Mouse (Mus musculus) intestine, postnatal 0 days (tissue): Measurements from ENCODE around the gene Herpud1. TPM values are rescaled to one million over a fixed set of nuclear protein-coding genes. Genes with fewer than 3 reads are reported as not detected.
A peak's percentile ranks its signal among the peaks of the same experiment; 100 is the strongest.

Source experiments
- ATAC-seq: fragments of 200-750 bp; cut with Nextera tagmentation; 2 replicates; pipeline ENCODE4 v1.8.0; 2017; ENCODE audit warnings: mild to moderate bottlenecking, moderate TSS enrichment, moderate library complexity
- H3K27ac ChIP-seq: fragments of 300-500 bp; sonication (generic); 2 replicates; pipeline ENCODE4 v1.5.1; 2014; ENCODE audit warnings: mild to moderate bottlenecking, low read depth, low read length, moderate library complexity
- H3K27me3 ChIP-seq: fragments of 300-500 bp; sonication (generic); replicated peaks from 2 replicates; pipeline ENCODE4 v1.6.1; 2014; ENCODE audit warnings: low read length, mixed read lengths; ENCODE audit not compliant: control insufficient read depth, insufficient read depth
- H3K36me3 ChIP-seq: fragments of 300-500 bp; sonication (generic); 2 replicates; pipeline ENCODE4 v1.6.1; 2014; ENCODE audit warnings: mild to moderate bottlenecking, moderate library complexity; ENCODE audit not compliant: control insufficient read depth, insufficient read depth
- H3K4me1 ChIP-seq: fragments of 300-500 bp; sonication (generic); replicated peaks from 2 replicates; pipeline ENCODE4 v1.6.1; 2014; ENCODE audit warnings: antibody characterized with exemption, low read length, mixed read lengths; ENCODE audit not compliant: control insufficient read depth, insufficient read depth
- H3K4me2 ChIP-seq: fragments of 300-500 bp; sonication (generic); replicated peaks from 2 replicates; pipeline ENCODE4 v1.6.1; 2014; ENCODE audit warnings: low read depth, mild to moderate bottlenecking, moderate library complexity
- H3K4me3 ChIP-seq: fragments of 300-500 bp; sonication (generic); 2 replicates; pipeline ENCODE4 v1.5.1; 2014; ENCODE audit warnings: low read depth, low read length
- H3K9ac ChIP-seq: fragments of 300-500 bp; sonication (generic); 2 replicates; pipeline ENCODE4 v1.6.1; 2014; ENCODE audit warnings: mild to moderate bottlenecking, low read depth, low read length
- H3K9me3 ChIP-seq: fragments of 300-500 bp; sonication (generic); 2 replicates; pipeline ENCODE4 v1.6.1; 2016; ENCODE audit warnings: mixed run types; ENCODE audit not compliant: control insufficient read depth
- CTCF ChIP-seq: sonication (generic); IDR thresholded peaks from 2 replicates; pipeline ENCODE4 v1.5.1; 2016; ENCODE audit warnings: low read depth, mild to moderate bottlenecking, control low read depth, antibody characterized with exemption, moderate library complexity
- WGBS: fragments of 180-500 bp; shearing (Covaris S2); extraction: QIAGEN DNeasy Blood & Tissue Kit; methylation state at CpG from one replicate; pipeline ENCODE4 v1.1.7; 2014; 5-methylcytosine and 5-hydroxymethylcytosine counted together
- polyA plus RNA-seq: library from polyadenylated mRNA; unstranded; fragments of >200 nt; fragmentation: Nextera tagmentation; extraction: Ambion mirVana; gene quantifications from 2 replicates; pipeline ENCODE4 v1.2.1, GENCODE M21; 2015

Gene Herpud1
- polyA plus RNA-seq, 1 experiment from 2014 or later = 154 TPM

- H3K27me3 ChIP-seq = no peaks in the 10 kb centered on the region
- no peak overlapping the region for H3K27ac ChIP-seq
- TF ChIP-seq CTCF = no peak
- 85% methylated on average over 9 of the region's 9 CpGs for WGBS
- no peak for ATAC-seq
- no peaks in the 10 kb centered on the region for H3K36me3 ChIP-seq
- H3K9ac ChIP-seq = no peak overlapping the region
- H3K4me2 ChIP-seq = no peak overlapping the region
- H3K4me3 ChIP-seq = no peak overlapping the region
- H3K9me3 ChIP-seq = no peaks in the 10 kb centered on the region
- peaks cover 23% of the 10 kb centered on the region for H3K4me1 ChIP-seq
These were observed 20.7 kb upstream of the Herpud1 start for GRCm38 (mm10) chr8:94365410-94365981.

DNA sequence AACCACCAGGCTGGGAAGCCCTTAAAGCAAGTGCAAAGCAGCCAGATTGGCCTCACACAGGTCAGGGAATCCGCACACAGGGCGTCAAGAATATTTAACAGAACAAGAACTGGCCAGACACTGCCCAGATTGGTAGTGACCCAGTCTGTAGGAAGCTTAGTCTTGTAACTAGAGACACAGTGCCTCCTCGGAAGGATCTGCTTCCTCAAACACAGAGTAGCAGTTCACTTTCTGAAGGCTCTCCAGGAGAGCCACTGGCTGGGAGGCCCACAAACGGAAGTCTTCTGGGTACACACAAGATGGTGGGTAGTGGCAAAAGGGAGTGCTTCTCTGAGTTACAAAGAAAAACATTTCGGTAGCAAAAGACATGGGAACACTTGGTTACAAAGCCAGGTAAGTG is 15.4 kb upstream of the Herpud1 start:
- TF ChIP-seq CTCF = no peak
- Histone ChIP-seq H3K9me3 (no peaks in the 10 kb centered on the region), H3K9ac (no peak overlapping the region), H3K27me3 (no peaks in the 10 kb centered on the region), H3K36me3 (no peaks in the 10 kb centered on the region), H3K27ac (no peak overlapping the region), H3K4me1 (no peaks in the 10 kb centered on the region), H3K4me3 (no peak overlapping the region), H3K4me2 (no peak overlapping the region)
- no peak for ATAC-seq
- 90% methylated on average over 5 of the region's 5 CpGs for WGBS

DNA sequence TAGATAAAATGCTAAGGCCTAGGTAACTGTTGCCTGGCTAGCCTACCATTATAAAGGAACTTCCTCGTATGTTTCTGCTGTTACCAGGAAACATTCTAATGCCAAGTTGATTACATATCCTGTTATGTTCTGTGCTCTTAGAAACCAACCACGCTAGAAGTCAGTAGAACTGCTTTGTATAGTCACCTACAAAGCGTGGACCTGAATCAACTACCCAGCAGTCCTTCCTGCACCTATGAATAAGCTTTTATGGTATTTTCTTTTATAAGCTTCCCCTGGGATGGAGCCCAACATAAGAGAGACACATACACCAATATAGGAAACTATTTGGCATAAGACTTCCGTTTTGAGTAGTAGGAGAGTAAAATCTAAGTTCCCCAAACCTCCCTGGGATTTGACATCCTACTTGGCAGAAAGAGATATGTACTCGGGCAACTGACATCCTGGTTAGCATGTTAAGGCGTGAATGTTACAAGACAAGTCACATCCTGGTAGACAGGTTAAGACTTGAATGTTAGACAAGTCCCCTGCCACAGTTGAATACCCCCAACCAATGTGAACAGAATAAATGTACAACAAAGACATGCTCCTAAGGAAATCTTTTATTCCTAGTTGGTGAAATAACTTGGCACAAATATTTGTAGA is 13.2 kb upstream of the Herpud1 start:
- no peak overlapping the region for H3K27ac ChIP-seq
- ATAC-seq = no peak
- no peak overlapping the region for H3K9ac ChIP-seq
- no peaks in the 10 kb centered on the region for H3K9me3 ChIP-seq
- WGBS = 72% methylated on average over 6 of the region's 6 CpGs
- 0 out of 2 replicates have a peak, but pooled peaks cover 7% of the 10 kb centered on the region for H3K4me1 ChIP-seq
- no peak for TF ChIP-seq CTCF
- no peak overlapping the region for H3K4me3 ChIP-seq
- H3K4me2 ChIP-seq = no peak overlapping the region
- H3K36me3 ChIP-seq = no peaks in the 10 kb centered on the region
- H3K27me3 ChIP-seq = no peaks in the 10 kb centered on the region

DNA sequence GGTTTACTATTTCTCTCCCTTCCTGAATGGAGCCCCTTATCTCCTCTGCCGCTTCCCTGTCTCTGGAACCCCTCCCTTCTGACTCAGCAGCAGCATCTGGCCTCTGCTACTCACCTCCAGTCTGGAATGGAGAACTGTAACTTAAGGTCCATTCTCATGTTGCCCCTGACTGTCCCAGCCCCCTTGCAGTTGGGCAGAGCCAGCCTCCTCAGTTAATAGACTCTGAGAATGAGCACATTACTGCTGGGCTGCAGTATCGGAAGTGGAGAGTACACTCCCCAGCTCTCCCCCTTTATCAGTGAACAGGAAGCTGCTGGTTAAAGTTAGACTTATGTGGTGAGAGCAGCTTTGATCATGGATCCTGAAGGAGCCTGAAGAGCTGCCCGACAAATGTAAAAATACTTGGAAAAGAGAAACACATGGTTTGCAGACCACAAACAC is 10.7 kb upstream of the Herpud1 start:
- H3K4me2 ChIP-seq = no peak overlapping the region
- H3K4me1 ChIP-seq = 0 out of 2 replicates have a peak, but pooled peaks cover 7% of the 10 kb centered on the region
- no peak overlapping the region for H3K4me3 ChIP-seq
- H3K9me3 ChIP-seq = no peaks in the 10 kb centered on the region
- 24% methylated on average over 3 of the region's 3 CpGs for WGBS
- peak overlapping the region; percentile 41; the same call in 1 of the 2 replicates for H3K27ac ChIP-seq
- ATAC-seq = peak; percentile 21
- no peaks in the 10 kb centered on the region for H3K27me3 ChIP-seq
- TF ChIP-seq CTCF = no peak
- no peak overlapping the region for H3K9ac ChIP-seq
- no peaks in the 10 kb centered on the region for H3K36me3 ChIP-seq

GRCm38 (mm10) chr8:94376176-94376575 is 10.1 kb upstream of the Herpud1 start:
- no peak overlapping the region for H3K27ac ChIP-seq
- no peak overlapping the region for H3K4me3 ChIP-seq
- ATAC-seq = no peak
- no peak overlapping the region for H3K4me2 ChIP-seq
- no peaks in the 10 kb centered on the region for H3K27me3 ChIP-seq
- H3K9me3 ChIP-seq = no peaks in the 10 kb centered on the region
- H3K4me1 ChIP-seq = 0 out of 2 replicates have a peak, but pooled peaks cover 7% of the 10 kb centered on the region
- no peak for TF ChIP-seq CTCF
- no peaks in the 10 kb centered on the region for H3K36me3 ChIP-seq
- 54% methylated on average over 3 of the region's 3 CpGs for WGBS
- H3K9ac ChIP-seq = no peak overlapping the region

- WGBS = 93% methylated on average over 2 of the region's 2 CpGs
- no peak overlapping the region for H3K27ac ChIP-seq
- TF ChIP-seq CTCF = no peak
These were observed 9.7 kb upstream of the Herpud1 start for GRCm38 (mm10) chr8:94376580-94376979.

More at GRCm38 (mm10) chr8:94376580-94376979, 9.7 kb upstream of the Herpud1 start:
- Histone ChIP-seq H3K4me1 (0 out of 2 replicates have a peak, but pooled peaks cover 7% of the 10 kb centered on the region), H3K36me3 (no peaks in the 10 kb centered on the region), H3K9ac (no peak overlapping the region), H3K4me2 (no peak overlapping the region), H3K4me3 (no peak overlapping the region), H3K9me3 (no peaks in the 10 kb centered on the region), H3K27me3 (no peaks in the 10 kb centered on the region)
- no peak for ATAC-seq
